Mouse (Mus musculus): Measurements from ENCODE around the gene Gabbr2. TPM values are rescaled to one million over a fixed set of nuclear protein-coding genes. Genes with fewer than 3 reads are reported as not detected.

Gabbr2 gene
- 0.07 and 0.17 TPM in 2 replicates for polyA plus RNA-seq (2015; fragmentation: Nextera tagmentation; extraction: Ambion mirVana)

GRCm38 (mm10) chr4:46991016-46991958 lies at the start of gene Gabbr2:
TSS of gene Gabbr2 (minus strand) at chr4:46991873.
- H3K27ac ChIP-seq (ENCODE audit: low read length), result no peak within 1 kb of the TSS
- H3K9ac ChIP-seq (ENCODE audit: low read depth, low read length), result 0 out of 2 replicates have a peak within 1 kb of the TSS, but pooled peaks have one; percentile 6
- peak within 1 kb of the TSS; percentile 88 for H3K4me2 ChIP-seq (ENCODE audit: low read depth, low read length)
- H3K36me3 ChIP-seq (ENCODE audit: control insufficient read depth, insufficient read depth, low read length), result no peaks in the 10 kb centered on the region
- peaks cover 12% of the 10 kb centered on the region for H3K4me1 ChIP-seq (ENCODE audit: control insufficient read depth, insufficient read depth, low read length)
- ATAC-seq, result peak; percentile 41; the same call in 1 of the 2 replicates
- under 1% methylated on average over 82 of the region's 134 CpGs for WGBS
- H3K4me3 ChIP-seq (ENCODE audit: low read length), result peak within 1 kb of the TSS; percentile 52
- H3K9me3 ChIP-seq (ENCODE audit: control insufficient read depth, low read length), result no peaks in the 10 kb centered on the region
- H3K27me3 ChIP-seq (replicated peaks; ENCODE audit: control insufficient read depth, insufficient read depth, low read length), result peaks cover 52% of the 10 kb centered on the region

DNA sequence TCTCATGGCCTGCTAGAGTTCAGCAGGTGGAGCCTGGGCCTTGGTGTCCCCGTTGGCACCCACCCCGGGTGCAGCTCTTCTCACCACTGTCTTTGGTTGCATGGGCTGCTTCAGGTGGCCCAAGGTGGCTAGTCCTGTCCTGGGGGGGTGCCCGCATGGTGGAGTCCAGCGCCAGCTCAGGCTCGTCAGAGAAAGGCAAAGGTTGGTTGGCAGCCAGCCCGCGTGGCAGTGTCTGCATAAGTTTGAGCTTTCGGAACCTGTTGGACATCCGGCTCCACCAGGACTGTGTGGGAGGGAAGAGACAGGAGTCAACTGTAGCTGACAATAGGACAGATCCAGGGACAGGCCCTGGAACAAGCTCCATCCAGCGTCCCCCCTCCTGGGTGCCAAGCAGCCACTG lies 47.9 kb upstream of the Gabbr2 start:
- no peak overlapping the region for H3K27ac ChIP-seq (ENCODE audit: low read length)
- no peak overlapping the region for H3K4me2 ChIP-seq (ENCODE audit: low read depth, low read length)
- H3K4me3 ChIP-seq (ENCODE audit: low read length), result no peak overlapping the region
- H3K36me3 ChIP-seq (ENCODE audit: control insufficient read depth, insufficient read depth, low read length), result 0 out of 2 replicates have a peak, but pooled peaks cover 5% of the 10 kb centered on the region
- H3K9ac ChIP-seq (ENCODE audit: low read depth, low read length), result no peak overlapping the region
- H3K27me3 ChIP-seq (replicated peaks; ENCODE audit: control insufficient read depth, insufficient read depth, low read length), result no peaks in the 10 kb centered on the region
- 95% methylated on average over 10 of the region's 10 CpGs for WGBS
- no peak for ATAC-seq
- no peaks in the 10 kb centered on the region for H3K4me1 ChIP-seq (ENCODE audit: control insufficient read depth, insufficient read depth, low read length)
- no peaks in the 10 kb centered on the region for H3K9me3 ChIP-seq (ENCODE audit: control insufficient read depth, low read length)

DNA sequence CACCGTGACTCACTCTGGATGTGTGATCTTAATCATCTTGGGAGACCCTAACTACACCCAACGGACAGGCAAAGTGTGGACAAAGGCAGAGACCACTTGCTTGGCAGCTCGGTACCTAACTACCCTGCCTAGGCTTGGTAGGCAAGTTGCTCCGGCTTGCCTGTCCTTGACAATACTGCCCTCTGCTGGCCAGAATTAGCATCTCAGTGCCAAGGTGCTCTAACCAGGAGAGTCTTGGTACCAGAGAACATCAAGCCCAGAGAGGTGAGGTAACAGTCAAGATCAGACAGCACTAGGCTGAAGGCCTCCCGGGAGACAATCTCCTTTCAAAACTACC lies 45.6 kb upstream of the Gabbr2 start:
- Histone ChIP-seq H3K27ac (ENCODE audit: low read length) (no peak overlapping the region), H3K27me3 (replicated peaks; ENCODE audit: control insufficient read depth, insufficient read depth, low read length) (no peaks in the 10 kb centered on the region), H3K36me3 (ENCODE audit: control insufficient read depth, insufficient read depth, low read length) (0 out of 2 replicates have a peak, but pooled peaks cover 5% of the 10 kb centered on the region), H3K4me3 (ENCODE audit: low read length) (no peak overlapping the region), H3K4me1 (ENCODE audit: control insufficient read depth, insufficient read depth, low read length) (no peaks in the 10 kb centered on the region), H3K4me2 (ENCODE audit: low read depth, low read length) (no peak overlapping the region), H3K9ac (ENCODE audit: low read depth, low read length) (no peak overlapping the region), H3K9me3 (ENCODE audit: control insufficient read depth, low read length) (no peaks in the 10 kb centered on the region)
- ATAC-seq, result no peak
- 24% methylated on average over 5 of the region's 5 CpGs for WGBS

- H3K27ac ChIP-seq (ENCODE audit: low read length), result no peak overlapping the region
- no peaks in the 10 kb centered on the region for H3K27me3 ChIP-seq (replicated peaks; ENCODE audit: control insufficient read depth, insufficient read depth, low read length)
- 63% methylated on average over 13 of the region's 13 CpGs for WGBS
- no peak for ATAC-seq
- H3K9ac ChIP-seq (ENCODE audit: low read depth, low read length), result no peak overlapping the region
- no peak overlapping the region for H3K4me2 ChIP-seq (ENCODE audit: low read depth, low read length)
- H3K36me3 ChIP-seq (ENCODE audit: control insufficient read depth, insufficient read depth, low read length), result 0 out of 2 replicates have a peak, but pooled peaks cover 5% of the 10 kb centered on the region
- H3K9me3 ChIP-seq (ENCODE audit: control insufficient read depth, low read length), result no peaks in the 10 kb centered on the region
- no peaks in the 10 kb centered on the region for H3K4me1 ChIP-seq (ENCODE audit: control insufficient read depth, insufficient read depth, low read length)
- H3K4me3 ChIP-seq (ENCODE audit: low read length), result no peak overlapping the region
These were observed 45.0 kb upstream of the Gabbr2 start for GRCm38 (mm10) chr4:47036486-47037320.

DNA sequence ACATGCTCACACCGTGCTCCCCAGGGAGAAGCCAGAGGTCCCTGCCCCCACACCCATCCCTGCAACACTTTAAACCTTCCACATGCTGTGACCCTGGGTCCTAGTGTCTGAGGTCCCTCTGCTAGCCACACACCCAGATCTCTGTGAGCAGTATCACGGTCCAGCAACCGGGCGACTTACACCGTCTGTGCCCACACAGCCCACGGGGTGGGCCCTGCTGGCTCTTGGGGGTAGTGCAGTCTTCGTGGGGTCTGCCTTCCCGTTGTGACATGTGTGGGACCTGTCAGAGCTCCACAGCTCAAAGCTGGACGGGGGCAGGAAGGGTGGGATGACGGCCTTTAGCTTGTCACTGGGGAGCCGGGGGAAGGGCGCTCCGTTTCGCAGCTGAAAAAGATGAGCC lies 43.9 kb upstream of the Gabbr2 start:
- no peak overlapping the region for H3K27ac ChIP-seq (ENCODE audit: low read length)
- no peak overlapping the region for H3K4me2 ChIP-seq (ENCODE audit: low read depth, low read length)
- no peak overlapping the region for H3K9ac ChIP-seq (ENCODE audit: low read depth, low read length)
- H3K36me3 ChIP-seq (ENCODE audit: control insufficient read depth, insufficient read depth, low read length), result 0 out of 2 replicates have a peak, but pooled peaks cover 5% of the 10 kb centered on the region
- H3K4me1 ChIP-seq (ENCODE audit: control insufficient read depth, insufficient read depth, low read length), result no peaks in the 10 kb centered on the region
- no peak overlapping the region for H3K4me3 ChIP-seq (ENCODE audit: low read length)
- H3K27me3 ChIP-seq (replicated peaks; ENCODE audit: control insufficient read depth, insufficient read depth, low read length), result no peaks in the 10 kb centered on the region
- 85% methylated on average over 14 of the region's 14 CpGs for WGBS
- no peak for ATAC-seq
- H3K9me3 ChIP-seq (ENCODE audit: control insufficient read depth, low read length), result no peaks in the 10 kb centered on the region

DNA sequence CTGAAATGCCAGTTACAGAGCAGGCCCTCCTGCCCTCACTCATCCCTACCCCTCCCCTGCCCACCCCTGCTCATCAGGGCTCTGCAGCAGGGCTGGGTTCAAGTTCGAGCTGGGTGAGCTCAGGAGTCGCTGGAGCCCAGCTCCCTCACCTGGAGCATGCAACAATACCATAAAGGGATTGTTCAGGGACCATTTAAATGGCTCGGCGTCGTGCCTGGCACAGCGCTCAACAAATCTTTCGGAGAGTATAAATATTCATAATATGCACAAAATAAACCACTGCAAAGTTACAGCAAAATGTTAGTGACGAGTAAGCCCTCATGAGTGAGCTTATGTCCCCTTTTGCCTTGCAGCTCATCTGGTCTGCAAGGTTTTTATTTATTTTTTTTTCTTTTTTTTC lies 40.5 kb upstream of the Gabbr2 start:
- no peaks in the 10 kb centered on the region for H3K27me3 ChIP-seq (replicated peaks; ENCODE audit: control insufficient read depth, insufficient read depth, low read length)
- no peak for ATAC-seq
- 80% methylated on average over 8 of the region's 8 CpGs for WGBS
- H3K9me3 ChIP-seq (ENCODE audit: control insufficient read depth, low read length), result no peaks in the 10 kb centered on the region
- no peaks in the 10 kb centered on the region for H3K36me3 ChIP-seq (ENCODE audit: control insufficient read depth, insufficient read depth, low read length)
- H3K4me2 ChIP-seq (ENCODE audit: low read depth, low read length), result no peak overlapping the region
- H3K27ac ChIP-seq (ENCODE audit: low read length), result no peak overlapping the region
- H3K4me3 ChIP-seq (ENCODE audit: low read length), result no peak overlapping the region
- no peak overlapping the region for H3K9ac ChIP-seq (ENCODE audit: low read depth, low read length)
- H3K4me1 ChIP-seq (ENCODE audit: control insufficient read depth, insufficient read depth, low read length), result no peaks in the 10 kb centered on the region

DNA sequence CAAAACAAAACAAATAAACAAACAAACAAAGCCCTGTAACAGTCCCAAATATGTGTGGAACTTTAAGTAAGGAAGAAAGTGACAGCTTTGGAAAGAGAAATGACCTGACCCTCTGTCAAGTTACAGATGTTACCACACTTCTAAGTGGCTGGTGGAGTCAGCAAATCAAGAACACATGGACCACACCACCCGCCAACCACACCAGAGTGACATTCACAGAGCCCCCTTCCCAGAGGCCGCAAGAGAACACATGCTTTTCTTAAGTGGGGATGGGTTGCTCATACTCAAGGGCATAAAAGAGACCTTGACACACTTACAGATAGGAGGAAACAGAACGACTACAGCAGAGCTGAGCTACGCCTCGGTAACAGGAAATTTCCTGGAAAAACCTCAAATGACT lies 37.1 kb upstream of the Gabbr2 start:
- no peak for ATAC-seq
- H3K4me2 ChIP-seq (ENCODE audit: low read depth, low read length), result no peak overlapping the region
- WGBS, result 78% methylated on average over 5 of the region's 5 CpGs

GRCm38 (mm10) chr4:47023949-47024348 lies 32.3 kb upstream of the Gabbr2 start:
- no peak overlapping the region for H3K27ac ChIP-seq (ENCODE audit: low read length)
- no peaks in the 10 kb centered on the region for H3K9me3 ChIP-seq (ENCODE audit: control insufficient read depth, low read length)
- H3K4me2 ChIP-seq (ENCODE audit: low read depth, low read length), result no peak overlapping the region
- no peak overlapping the region for H3K4me3 ChIP-seq (ENCODE audit: low read length)
- no peaks in the 10 kb centered on the region for H3K27me3 ChIP-seq (replicated peaks; ENCODE audit: control insufficient read depth, insufficient read depth, low read length)
- H3K9ac ChIP-seq (ENCODE audit: low read depth, low read length), result no peak overlapping the region
- H3K36me3 ChIP-seq (ENCODE audit: control insufficient read depth, insufficient read depth, low read length), result 0 out of 2 replicates have a peak, but pooled peaks cover 4% of the 10 kb centered on the region
- H3K4me1 ChIP-seq (ENCODE audit: control insufficient read depth, insufficient read depth, low read length), result no peaks in the 10 kb centered on the region
- WGBS, result 67% methylated on average over 6 of the region's 6 CpGs
- no peak for ATAC-seq

More for the DNA sequence above, 37.1 kb upstream of the Gabbr2 start:
- no peaks in the 10 kb centered on the region for H3K27me3 ChIP-seq (replicated peaks; ENCODE audit: control insufficient read depth, insufficient read depth, low read length)
- 0 out of 2 replicates have a peak, but pooled peaks cover 4% of the 10 kb centered on the region for H3K36me3 ChIP-seq (ENCODE audit: control insufficient read depth, insufficient read depth, low read length)
- no peaks in the 10 kb centered on the region for H3K4me1 ChIP-seq (ENCODE audit: control insufficient read depth, insufficient read depth, low read length)
- no peak overlapping the region for H3K9ac ChIP-seq (ENCODE audit: low read depth, low read length)
- H3K4me3 ChIP-seq (ENCODE audit: low read length), result no peak overlapping the region
- H3K9me3 ChIP-seq (ENCODE audit: control insufficient read depth, low read length), result no peaks in the 10 kb centered on the region
- no peak overlapping the region for H3K27ac ChIP-seq (ENCODE audit: low read length)
